Mouse (Mus musculus) olfactory bulb, adult 2 months (tissue): ENCODE measurements around the gene Pdss2.

Experiments used
- CTCF ChIP-seq: fragments of 200-500 bp; IDR thresholded peaks from 2 replicates; pipeline ENCODE4 v1.5.1; 2012; ENCODE audit warnings: low read depth, mild to moderate bottlenecking, low read length, moderate library complexity; ENCODE audit not compliant: insufficient read depth
- POLR2A ChIP-seq: fragments of 200-500 bp; IDR thresholded peaks from 2 replicates; pipeline ENCODE4 v1.6.1; 2012; ENCODE audit warnings: mild to moderate bottlenecking, low read depth, low read length, moderate library complexity; ENCODE audit not compliant: insufficient read depth

GRCm38 (mm10) chr10:43467659-43468058 lies 246.4 kb downstream of the Pdss2 start:
- TF ChIP-seq POLR2A (no peak), CTCF (no peak)
